ENCODE assay signal across 18 mouse cellular contexts in the genomic region with DNA sequence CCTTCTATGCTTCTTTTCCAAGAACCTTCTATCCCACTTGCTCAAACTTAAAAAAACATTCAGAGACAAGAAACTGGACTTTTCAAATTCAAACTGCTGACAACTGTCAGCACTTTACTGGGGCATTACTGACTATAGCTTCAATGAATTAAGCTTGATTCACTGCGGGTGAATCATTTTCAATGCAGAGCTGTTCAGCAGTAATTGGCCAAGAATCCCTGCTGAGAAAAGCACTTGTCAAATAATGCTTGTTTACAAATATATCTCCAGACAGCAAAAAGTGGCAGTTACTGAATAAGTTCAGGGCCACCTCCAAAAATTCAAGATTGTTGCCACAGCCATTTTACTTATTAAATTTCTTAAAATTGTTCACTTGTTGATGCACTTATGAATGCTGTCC. TPM values are rescaled to one million over a fixed set of nuclear protein-coding genes. Genes with fewer than 3 reads are reported as not detected.
DNase-seq lines count a peak whose midpoint lies in the region; ATAC-seq and TF ChIP-seq lines count a peak whose summit lies in the region.
"Had no signal": no experiment of that assay in that cellular context is flagged by ENCODE, and none has a peak within 500 bp of the region (broad histone marks: within the 10 kb centered on the region; RNA-seq: fewer than 3 reads in every experiment).

No protein-coding gene starts in this region.

- no peak overlapping the region; the same call in 1 of the 2 replicates for H3K27ac ChIP-seq in left cerebral cortex, adult 2 months
- no peak overlapping the region for H3K27ac ChIP-seq in hindbrain, embryonic 14.5 days
- H3K27ac ChIP-seq in midbrain, embryonic 15.5 days = no peak overlapping the region
- H3K27ac ChIP-seq: heart, embryonic 10.5 days; stomach, postnatal 0 days had no signal

- H3K4me3 ChIP-seq in left cerebral cortex, adult 2 months = peak overlapping the region; percentile 86; the same call in 1 of the 2 replicates
- H3K4me3 ChIP-seq in hindbrain, embryonic 14.5 days (replicated peaks; ENCODE audit: low read length) = peak overlapping the region; percentile 18
- no peak overlapping the region for H3K4me3 ChIP-seq in midbrain, embryonic 15.5 days
- H3K4me3 ChIP-seq: heart, embryonic 10.5 days had no signal

- WGBS in hindbrain, embryonic 14.5 days = 12% methylated on average over 1 of the region's 1 CpGs
- WGBS in midbrain, embryonic 15.5 days = 18% methylated on average over 1 of the region's 1 CpGs

- no peak for TF ChIP-seq CTCF in left cerebral cortex, adult 2 months (IDR thresholded peaks at IDR 0.05)

- no peak for DNase-seq in left cerebral cortex, adult 2 months (ENCODE audit: extremely low spot score in 1 of 2, low spot score in 2 of 2)
- no peak for DNase-seq in left cerebral cortex, postnatal 14 days (ENCODE audit: low spot score in 2 of 2)
- no peak for DNase-seq in hindbrain, embryonic 14.5 days (ENCODE audit: low spot score)
- DNase-seq in cerebellum, postnatal 25 days = no peak
- no peak for DNase-seq in layer of hippocampus, adult 9-11 months
- no peak for DNase-seq in urinary bladder, postnatal 4 days (ENCODE audit: low spot score in 2 of 2)
- DNase-seq: adrenal gland, postnatal 25 days; gastrocnemius, postnatal 10 days; heart, postnatal 4 days; kidney, adult 8-10 months; lung, embryonic 14.5 days had no signal

- peaks cover 17% of the 10 kb centered on the region for H3K4me1 ChIP-seq in hindbrain, embryonic 14.5 days (replicated peaks; ENCODE audit: control insufficient read depth, insufficient read depth, low read length)
- H3K4me1 ChIP-seq in midbrain, embryonic 15.5 days = peaks cover 7% of the 10 kb centered on the region; the same call in 1 of the 2 replicates

- peak overlapping the region; percentile 38 for H3K4me2 ChIP-seq in hindbrain, embryonic 14.5 days (replicated peaks)
- peak overlapping the region; percentile 19 for H3K4me2 ChIP-seq in midbrain, embryonic 15.5 days
- H3K4me2 ChIP-seq: lung, embryonic 14.5 days had no signal

- H3K9me3 ChIP-seq in hindbrain, embryonic 14.5 days (ENCODE audit: control insufficient read depth, low read length) = no peaks in the 10 kb centered on the region
- no peaks in the 10 kb centered on the region for H3K9me3 ChIP-seq in midbrain, embryonic 15.5 days
- H3K9me3 ChIP-seq: heart, embryonic 10.5 days had no signal

- no peak for ATAC-seq in hindbrain, embryonic 14.5 days (ENCODE audit: low FRiP score)
- ATAC-seq in midbrain, embryonic 15.5 days (replicated peaks) = no peak

- no peaks in the 10 kb centered on the region for H3K27me3 ChIP-seq in hindbrain, embryonic 14.5 days (ENCODE audit: control insufficient read depth, insufficient read depth, low read length)
- no peaks in the 10 kb centered on the region for H3K27me3 ChIP-seq in midbrain, embryonic 15.5 days (replicated peaks)

- intact Hi-C loops in left cerebral cortex, adult 2 months (cut with DNase I) = loop anchor here (10.0 kb wide), 2 partner anchors 318 to 578 kb away; no protein-coding TSS in a partner anchor
- intact Hi-C loops in left cerebral cortex, postnatal 14 days (cut with DNase I) = no loop called here

- H3K9ac ChIP-seq in hindbrain, embryonic 14.5 days = 0 out of 2 replicates have a peak overlapping the region, but pooled peaks have one; percentile 7
- no peak overlapping the region for H3K9ac ChIP-seq in midbrain, embryonic 15.5 days
- H3K9ac ChIP-seq: lung, embryonic 14.5 days had no signal

- H3K36me3 ChIP-seq in hindbrain, embryonic 14.5 days (replicated peaks; ENCODE audit: control insufficient read depth, insufficient read depth) = no peaks in the 10 kb centered on the region
- H3K36me3 ChIP-seq in midbrain, embryonic 15.5 days (replicated peaks) = no peaks in the 10 kb centered on the region
- H3K36me3 ChIP-seq: heart, embryonic 10.5 days had no signal

RNA-seq across cellular contexts. Expression of a gene that starts 4.2 kb away (rescaled TPM):
- total RNA-seq in left cerebral cortex, adult 2 months (2021) = 100 to 1,000 TPM in 1 of 2 experiments, 10 to 100 TPM in 1; 100.0 to 103 TPM
- 100 to 1,000 TPM; 122 to 134 TPM for total RNA-seq in left cerebral cortex, postnatal 14 days (2021)
- polyA plus RNA-seq in hindbrain, embryonic 14.5 days (2014; fragmentation: Nextera tagmentation; extraction: Ambion mirVana) = 73.5 and 74.0 TPM in 2 replicates
- 56.6 and 69.7 TPM in 2 replicates for polyA plus RNA-seq in midbrain, embryonic 15.5 days (2015; fragmentation: Nextera tagmentation; extraction: Ambion mirVana)
- total RNA-seq: common myeloid progenitor, adult 5-6 weeks; liver, adult 2 months; MEL had no signal
- polyA plus RNA-seq: liver, adult 2 months; spleen, adult 2 months had no signal
